Mouse (Mus musculus): ENCODE measurements at regions not wholly inside any gene's neighbourhood (a gene's known extent, or its start where the extent isn't known, plus 50 kb on each side); places are given as distances from the start of the nearest gene placed in this dataset.
"Not testable (repeated sequence)": the region's sequence is repeated elsewhere in the genome, so short reads cannot be mapped to it uniquely, and the experiment has no call there.

DNA sequence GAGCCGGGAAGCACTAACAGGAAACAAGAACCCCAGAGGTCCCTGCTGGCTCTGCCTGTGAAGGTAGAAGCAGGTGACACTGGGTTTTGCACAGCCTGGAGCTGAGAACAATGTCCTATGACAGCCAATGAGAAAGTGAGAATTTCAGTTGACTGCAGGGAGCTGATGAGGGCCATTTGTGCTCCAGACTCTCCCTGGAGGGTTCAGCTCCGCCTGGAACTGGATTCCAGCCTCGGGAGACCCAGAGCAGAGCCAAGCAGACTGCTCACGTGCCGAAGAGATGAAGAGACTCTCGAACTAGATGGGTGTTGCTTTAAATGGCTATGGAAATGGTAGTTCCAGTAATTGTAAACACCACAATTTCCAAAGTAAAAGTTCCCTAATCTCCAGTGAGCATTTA is 93.5 kb downstream of the Cand1 start:
- in situ Hi-C loops (cut with MboI, MseI) = no loop called here

DNA sequence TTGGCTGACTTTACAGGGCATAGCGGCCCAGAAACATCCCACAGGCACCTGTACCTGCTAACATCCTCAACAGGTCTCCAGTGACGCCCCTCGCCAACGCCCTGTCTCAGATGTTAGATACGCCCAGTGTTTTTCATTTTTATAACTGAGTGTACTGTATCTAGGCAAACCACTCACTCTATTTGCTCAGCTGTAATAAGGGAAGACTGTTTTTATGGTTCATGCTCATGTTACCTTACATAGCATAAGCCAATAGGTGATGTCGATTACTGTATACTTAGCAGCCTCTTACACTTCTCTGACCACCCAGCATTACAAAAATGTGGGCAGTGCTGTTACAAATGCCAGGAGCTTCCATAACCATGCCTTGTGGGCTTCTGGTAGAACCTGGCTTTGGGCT is 97.0 kb downstream of the Cand1 start:
- in situ Hi-C loops (cut with MboI, MseI) = no loop called here

DNA sequence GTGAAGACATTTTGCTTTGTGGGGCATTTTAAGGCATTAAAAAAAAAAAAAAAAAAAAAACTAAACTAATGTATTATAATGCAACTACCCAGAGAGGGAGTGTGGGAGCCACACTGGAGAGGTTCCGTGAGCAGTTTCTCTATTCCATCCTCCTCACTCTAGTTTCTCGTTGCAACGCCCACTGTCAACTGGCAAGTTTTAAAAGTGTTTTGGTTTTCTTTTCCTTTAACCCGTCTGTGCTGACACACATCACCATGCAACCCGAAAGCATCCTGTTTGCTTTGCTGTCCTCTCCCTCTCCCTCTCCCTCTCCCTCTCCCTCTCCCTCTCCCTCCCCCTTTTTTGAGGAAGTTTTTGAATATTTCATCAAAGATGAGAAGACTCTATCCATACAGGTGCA is 97.5 kb downstream of the Cand1 start:
- in situ Hi-C loops (cut with MboI, MseI) = no loop called here

DNA sequence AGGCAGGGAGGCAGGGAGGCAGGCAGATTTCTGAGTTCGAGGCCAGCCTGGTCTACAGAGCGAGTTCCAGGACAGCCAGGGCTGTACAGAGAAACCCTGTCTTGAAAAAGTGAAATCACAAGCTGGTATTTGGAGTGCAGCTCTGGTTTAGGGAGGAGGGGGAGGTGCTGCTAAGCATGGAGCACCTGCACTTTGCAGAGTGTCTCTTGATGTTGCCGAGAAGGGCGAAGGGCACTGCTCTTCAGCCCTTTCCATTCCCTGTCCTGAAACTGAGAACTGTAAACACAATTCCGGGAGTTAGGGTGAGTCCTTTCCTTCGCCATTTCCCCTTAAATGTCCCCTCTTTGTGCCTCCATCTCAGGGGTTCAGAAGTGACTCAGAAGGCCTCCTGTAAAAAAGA is 101.6 kb downstream of the Cand1 start:
- in situ Hi-C loops (cut with MboI, MseI) = no loop called here

DNA sequence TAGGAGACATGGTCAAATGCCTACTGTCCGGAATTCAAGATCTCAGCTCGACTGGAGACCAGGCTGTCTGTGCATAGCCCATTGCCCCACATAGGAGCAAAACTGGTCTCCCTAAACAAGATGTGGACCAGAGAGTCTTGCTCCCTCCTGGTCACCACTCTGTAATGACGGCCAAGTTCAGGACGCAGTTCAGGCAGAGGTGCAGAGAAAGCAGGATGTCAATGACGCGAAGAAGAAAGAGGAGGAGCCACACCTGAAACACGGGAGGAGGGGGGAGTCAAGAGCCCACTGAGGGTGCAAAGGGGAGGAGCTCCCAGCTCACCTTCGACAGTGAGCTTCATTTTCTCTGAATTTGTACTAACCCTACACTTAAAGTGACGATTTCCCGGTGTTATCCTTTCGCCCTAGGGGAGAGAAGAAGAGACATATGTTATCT is 104.3 kb downstream of the Cand1 start:
- in situ Hi-C loops (cut with MboI, MseI) = no loop called here

DNA sequence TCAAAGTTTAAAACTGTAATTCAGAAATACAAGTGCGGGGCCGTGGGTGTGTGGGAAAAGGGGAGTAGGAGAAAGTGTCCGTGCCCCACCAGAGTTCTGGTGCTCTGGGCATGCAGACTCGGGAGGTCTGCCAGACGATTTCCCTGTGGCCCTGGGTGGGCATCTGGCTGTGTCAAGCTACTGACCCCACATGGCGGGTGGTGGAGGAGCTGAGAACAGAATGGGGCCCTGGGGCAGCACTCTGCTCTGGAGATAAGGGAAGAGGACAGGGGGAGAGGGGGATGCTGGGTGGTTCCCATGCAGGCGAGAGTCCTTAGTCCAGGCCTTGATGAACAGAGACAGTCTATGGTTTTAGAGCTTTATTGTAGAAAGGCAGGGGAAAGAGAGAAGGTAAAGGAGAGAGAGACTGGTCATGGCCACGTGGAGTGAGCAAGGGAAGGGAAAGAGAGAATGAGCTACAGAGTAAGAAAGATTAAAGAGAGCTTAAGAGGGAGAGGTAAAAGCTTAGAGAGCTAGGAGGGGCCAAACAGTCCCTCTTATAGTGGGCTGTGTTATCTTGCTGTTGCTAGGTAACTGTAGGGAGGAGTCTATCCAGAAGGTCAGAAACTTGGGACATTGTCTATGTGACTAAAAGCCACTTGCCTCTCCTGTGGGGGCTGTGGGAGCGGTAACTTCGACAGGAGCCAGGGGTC is 104.9 kb downstream of the Cand1 start:
- in situ Hi-C loops (cut with MboI, MseI) = no loop called here

DNA sequence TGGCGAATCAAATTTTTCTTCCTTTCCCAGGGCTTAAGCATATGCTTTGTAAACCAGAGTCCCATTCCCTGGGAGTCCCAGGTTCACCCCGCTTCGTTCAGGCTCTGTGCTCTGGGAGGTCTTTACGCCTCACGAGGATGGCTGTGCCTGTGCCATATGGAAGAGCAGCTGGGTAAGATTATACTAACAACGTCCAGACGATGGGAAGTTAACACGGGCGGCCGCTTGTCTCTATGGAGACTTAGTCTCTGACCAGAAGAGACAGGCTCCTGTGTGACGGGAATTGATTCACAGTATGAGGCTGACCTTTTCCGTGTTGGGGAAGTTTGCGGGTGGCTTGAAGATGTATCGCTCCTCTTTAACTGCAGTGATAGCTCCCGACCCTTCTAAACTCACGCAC is 107.9 kb downstream of the Cand1 start:
- in situ Hi-C loops (cut with MboI, MseI) = no loop called here

DNA sequence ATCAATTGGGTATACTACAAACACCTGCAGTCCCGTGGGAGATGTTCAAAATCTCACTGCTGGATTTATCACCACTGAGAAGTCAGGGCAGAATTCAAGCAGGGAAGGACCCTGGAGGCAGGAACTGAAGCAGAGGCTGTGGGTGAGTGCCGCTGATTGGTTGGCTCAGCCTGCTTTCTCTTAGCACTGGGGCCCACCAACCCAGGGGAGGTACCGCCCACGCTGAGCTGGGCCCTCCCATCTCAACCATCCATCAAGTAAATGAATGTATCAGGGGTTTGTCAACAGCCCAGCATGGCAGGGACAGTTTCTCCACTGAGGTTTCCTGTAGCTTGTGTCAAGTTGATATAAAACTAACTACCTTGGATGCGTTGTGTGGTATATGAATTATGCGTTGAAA is 109.2 kb downstream of the Cand1 start:
- in situ Hi-C loops (cut with MboI, MseI) = no loop called here

DNA sequence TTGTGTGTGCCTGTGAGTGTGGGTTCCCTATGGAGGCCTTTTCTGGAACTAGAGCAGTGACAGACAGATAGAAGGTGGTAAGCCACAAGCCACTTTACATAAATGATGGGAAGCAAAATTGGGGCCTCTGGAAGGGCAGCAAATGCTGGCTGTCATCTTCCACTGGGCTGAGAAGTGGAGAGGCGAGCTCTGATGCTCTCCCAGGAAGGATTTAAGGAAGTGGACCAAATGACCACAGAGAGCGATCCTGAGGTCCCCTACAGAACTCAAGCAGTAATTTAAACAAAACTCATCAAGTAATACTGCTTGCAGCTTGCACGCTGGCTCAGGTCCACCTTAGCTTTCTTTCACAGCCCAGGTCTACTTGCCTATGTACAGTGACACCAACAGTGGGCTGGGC is 111.8 kb downstream of the Cand1 start:
- in situ Hi-C loops (cut with MboI, MseI) = no loop called here

DNA sequence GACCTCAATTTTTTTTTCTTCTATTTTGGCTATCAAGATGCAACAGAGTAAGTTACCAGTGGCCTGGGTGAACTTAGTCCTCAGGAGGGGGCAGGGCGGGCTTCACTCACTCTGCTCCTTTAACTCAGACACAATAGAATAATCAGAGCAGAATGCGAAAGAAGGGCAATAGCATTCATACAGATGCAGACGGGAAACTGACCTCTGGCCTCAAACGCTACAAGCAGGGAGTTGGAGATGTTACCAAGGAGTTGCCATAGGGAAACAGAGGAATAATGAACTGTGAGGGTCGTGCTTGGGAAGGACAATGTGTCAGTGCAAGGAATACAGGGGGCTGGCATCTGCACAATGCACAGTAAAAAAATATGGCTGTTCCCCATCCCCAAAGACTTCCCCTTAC is 116.3 kb downstream of the Cand1 start:
- in situ Hi-C loops (cut with MboI, MseI) = no loop called here

DNA sequence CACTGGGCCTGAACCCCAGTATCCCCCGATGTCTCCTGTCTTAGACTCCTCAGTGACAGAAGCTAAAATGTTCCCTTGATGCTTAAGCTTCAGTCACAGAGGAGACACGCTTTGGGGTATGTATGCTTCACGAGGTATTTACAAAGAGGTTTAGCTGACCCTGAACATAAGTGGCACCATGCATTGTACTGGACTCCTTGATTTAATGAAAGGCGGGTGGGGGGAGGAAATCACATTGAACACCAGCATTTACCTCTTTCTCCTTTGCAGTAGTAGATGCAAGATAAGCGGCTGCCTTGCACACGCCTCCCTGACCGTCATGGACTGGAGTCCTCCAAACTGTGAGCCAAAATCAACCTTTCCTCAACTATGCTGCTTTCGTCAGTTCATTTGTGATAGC is 117.5 kb downstream of the Cand1 start:
- in situ Hi-C loops (cut with MboI, MseI) = no loop called here

DNA sequence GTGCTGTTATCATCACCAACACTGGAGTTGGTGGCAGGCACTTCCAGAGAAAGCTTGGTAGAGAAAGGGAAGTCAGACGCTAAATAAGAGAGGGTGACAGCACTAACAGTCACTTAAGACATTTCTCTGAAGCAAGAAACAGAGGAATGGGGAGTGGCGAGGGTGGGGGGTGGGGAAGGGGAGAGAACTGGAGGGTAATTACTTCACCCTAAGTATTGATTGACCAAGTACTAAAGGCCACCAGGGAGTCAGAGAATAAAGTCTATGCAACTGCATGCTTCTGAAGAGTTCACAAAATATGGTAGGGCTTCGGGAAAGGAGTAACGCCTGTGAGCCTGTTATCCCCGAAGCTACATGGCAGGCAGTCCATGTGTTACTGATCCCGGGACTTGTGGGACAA is 118.3 kb downstream of the Cand1 start:
- in situ Hi-C loops (cut with MboI, MseI) = no loop called here

DNA sequence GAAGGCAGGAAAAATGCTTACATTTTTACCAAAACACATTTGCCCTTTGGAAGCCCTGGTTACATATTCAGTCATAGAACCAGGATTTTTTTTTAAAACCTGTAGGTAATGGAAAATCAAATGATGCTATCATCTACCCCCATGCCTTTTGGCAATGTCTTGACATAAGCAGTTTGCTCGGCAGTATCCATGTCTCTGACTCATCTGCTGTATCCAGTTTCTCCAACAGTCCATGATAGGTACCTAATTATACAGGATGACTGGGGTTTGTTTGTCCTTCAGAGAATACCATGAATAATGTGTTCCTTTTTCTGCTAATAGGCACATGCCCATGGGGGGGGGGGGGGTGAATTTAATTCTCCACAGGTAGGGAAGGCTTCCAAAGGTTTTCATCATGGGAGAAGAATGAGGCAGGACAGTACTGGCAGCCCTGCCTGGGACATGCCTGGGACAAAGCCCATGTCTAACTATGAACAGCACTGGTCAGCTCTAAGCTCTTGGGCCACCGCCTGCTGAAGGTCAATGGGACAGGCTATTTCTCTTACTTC is 122.9 kb downstream of the Cand1 start:
- in situ Hi-C loops (cut with MboI, MseI) = no loop called here

DNA sequence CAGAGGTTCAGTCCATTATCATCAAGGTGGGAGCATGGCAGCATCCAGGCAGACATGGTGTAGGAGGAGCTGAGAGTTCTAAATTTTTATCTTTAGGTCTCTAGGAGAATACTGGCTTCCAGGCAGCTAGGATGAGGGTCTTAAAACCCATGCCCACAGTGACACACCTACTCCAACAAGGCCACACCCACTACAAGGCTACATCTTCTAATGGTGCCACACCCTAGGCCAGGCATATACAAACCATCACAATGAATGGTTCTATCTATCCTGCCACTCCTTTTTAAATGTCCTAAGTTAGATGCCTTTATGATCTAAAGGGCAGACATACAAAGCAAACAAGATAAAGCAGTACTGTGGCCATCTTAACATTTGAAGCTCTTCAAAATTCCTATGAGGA is 124.7 kb downstream of the Cand1 start:
- in situ Hi-C loops (cut with MboI, MseI) = not testable (repeated sequence)

DNA sequence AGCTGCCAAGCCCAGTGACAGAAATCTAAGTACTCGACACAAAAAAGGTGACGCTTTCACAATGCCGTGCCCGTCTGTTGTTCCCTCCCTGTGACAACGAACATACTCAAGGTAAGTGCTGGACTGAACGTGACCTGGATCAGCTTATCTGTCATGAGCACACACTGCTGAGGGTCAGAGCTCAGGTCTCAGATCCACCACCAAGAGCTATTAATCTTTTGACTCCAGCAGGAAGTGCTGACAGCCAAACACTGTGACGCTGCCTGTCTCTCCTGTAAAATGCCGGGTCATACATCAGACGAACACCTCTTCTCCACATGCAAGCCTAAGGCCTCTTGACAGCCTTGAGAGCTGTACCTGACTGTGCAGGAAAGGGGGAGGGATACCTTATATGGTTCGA is 125.2 kb downstream of the Cand1 start:
- in situ Hi-C loops (cut with MboI, MseI) = no loop called here

DNA sequence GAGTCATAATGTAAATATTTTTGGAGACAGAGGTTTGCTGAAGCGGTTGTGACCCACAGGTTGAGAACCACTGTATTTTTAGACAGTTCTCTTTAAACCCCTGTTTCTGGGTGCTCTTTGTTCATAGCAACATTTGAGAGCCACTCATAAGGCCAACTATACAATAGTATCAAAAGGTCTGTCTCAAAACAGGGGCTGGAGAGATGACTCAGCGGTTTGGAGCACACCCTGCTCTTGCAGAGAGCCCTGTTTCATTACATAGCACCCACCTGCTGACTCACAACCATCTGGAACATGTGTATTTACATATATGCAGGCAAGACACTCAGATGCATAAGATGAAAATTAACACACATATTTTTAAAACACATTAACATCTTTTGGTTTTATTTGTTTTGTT is 128.0 kb downstream of the Cand1 start:
- in situ Hi-C loops (cut with MboI, MseI) = no loop called here

DNA sequence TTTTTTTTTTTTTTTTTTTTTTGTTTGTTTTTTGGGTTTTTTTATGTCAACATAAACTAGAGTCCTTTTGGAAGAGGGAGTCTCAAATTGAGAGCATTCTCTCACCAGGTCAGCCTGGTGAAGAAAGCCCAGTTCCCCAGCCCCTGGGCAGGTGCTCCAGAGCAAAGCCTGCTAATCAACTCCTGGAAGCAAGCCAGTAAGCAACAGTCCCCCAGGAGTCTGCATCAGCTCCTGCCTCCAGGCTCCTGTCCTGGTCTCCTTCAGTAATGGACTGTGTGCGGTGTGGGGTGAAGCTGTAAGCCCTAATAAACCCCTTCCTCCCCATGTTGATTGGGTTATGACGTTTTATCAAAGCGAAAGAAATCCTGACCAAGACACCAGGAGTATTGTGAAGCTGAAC is 128.4 kb downstream of the Cand1 start:
- in situ Hi-C loops (cut with MboI, MseI) = no loop called here

DNA sequence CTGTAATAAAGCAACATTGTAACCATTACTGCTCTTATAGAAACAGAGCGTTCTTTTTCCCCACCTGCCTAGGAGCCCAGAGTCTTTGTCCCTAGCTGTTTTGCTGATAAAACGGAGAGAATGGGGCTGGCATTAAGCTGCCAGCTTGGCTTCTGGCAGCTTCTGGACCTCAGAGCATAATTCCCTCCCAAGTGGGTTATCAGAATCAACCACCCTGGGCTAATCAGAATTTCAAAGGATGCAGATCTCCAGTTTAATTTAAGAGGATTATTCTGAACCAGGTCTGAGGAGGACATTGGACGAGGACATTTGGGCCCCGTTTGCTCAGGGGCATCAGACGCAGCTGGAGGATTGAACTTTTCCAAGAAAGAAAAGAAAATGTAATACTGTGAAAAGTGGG is 129.2 kb downstream of the Cand1 start:
- in situ Hi-C loops (cut with MboI, MseI) = no loop called here

DNA sequence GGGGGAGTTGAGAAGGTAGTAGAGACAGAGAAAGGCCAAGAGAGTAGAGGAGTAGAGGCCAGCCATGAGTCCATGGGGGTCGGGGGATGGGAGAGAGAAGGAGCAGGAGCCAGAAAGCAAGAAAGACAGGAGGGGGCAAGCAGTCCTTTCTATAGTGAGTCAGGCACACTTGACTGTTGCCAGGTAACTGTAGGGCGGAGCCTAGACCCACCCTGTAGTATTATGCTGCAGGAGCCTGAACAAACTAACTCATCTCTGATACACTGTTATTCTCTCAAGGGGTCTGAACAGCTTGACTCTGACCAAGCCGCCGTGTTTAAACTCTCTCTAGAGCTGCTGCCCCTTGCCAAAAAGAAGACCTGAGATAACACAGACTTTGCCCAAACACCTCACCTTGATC is 130.6 kb downstream of the Cand1 start:
- in situ Hi-C loops (cut with MboI, MseI) = no loop called here

DNA sequence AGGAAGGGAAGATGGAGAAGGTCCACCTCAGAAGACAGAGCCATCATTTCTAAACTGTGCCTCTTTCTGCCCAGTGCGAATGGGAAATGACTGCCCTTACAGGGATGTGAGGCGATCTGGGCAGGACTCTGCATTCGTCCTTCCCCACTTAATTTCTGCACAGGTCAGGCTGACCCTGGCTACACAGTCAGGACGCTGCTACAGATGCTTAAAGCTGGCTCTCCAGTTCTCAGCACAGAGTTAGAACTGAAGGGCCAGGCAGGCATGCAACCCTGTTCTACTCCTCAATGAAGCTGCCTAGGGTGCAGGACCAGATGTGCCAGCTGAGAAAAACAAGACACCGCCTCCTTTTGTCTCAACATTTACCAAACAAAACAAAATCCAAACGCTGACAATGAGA is 132.1 kb downstream of the Cand1 start:
- in situ Hi-C loops (cut with MboI, MseI) = no loop called here

DNA sequence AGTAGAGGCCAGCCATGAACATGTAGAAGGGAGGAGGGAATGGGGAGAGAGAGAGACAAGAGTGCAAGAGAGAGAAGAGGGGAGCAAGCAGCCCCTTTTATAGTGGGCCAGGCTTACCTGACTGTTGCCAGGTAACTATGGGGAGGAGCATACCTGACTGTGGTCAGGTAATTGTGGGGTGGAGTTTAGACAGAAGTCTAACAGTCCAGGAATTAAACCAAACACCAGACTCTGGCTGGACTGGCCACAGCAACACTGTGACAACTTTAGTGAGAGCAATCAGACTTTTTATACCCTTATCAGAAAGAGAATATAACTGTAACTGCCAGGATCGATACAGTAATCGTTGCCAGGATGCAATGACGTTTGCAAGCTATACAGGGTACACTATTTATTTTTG is 133.8 kb downstream of the Cand1 start:
- in situ Hi-C loops (cut with MboI, MseI) = no loop called here

DNA sequence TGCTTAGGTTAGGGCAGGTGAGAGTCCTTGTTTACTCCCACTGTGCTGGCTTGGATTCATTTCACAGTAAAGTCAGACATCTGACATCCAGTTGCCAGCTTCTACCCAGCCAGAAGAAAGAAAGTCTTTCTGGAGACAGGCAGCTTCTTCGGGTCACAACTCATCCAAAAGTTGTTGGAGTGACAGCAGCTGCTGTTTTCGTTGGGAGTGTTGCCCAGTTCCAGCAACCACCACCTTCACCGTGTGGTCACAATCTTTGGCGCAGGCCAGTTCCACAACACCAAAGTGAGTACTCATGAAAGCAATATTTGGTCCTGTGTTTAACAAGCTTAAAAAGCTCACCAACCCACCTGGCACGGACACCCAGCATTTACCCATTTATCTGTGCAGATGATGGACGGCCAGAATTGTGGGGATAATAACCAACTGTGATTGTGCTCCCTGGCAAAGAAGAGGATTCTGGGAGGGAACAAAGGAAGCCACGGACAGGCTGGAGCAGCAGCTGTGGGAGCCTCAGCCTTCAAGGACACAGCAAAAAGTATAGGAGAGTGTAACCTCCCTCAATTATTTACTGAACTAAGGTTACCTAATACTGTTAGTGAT is 134.5 kb downstream of the Cand1 start:
- in situ Hi-C loops (cut with MboI, MseI) = no loop called here

DNA sequence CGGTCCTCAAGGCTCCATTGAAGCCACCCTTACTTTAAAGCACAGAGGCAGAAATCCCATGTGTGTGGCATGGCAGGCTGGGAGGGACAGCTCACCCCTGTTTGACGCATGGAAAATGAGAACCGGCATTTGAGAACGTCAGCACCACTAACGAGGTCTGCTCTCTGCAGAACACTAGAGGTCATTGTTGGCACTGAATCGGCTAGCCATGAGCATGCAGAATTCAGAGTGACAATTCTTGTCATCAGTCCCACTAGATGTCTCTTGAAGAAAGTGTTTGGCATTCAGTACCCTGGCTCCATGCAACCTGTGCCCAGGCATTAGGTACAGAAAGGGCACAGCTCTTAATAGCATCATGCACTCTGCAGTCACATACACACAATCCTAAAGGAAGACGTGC is 139.3 kb downstream of the Cand1 start:
- in situ Hi-C loops (cut with MboI, MseI) = no loop called here
